Mouse (Mus musculus): ENCODE measurements around the gene Nt5c3b.
A peak's percentile ranks its signal among the peaks of the same experiment; 100 is the strongest.

Gene Nt5c3b

GRCm38 (mm10) chr11:100398517-100398916, 43.1 kb downstream of the Nt5c3b start:
- DNase-seq = no peak

- DNase-seq = peak; percentile 100
These were observed 43.8 kb downstream of the Nt5c3b start, which contains the start of gene Jup for GRCm38 (mm10) chr11:100397600-100398389. Gene Jup, minus strand, starts transcription at chr11:100397763.

- peak; percentile 82 for DNase-seq
These were observed 44.6 kb downstream of the Nt5c3b start for GRCm38 (mm10) chr11:100396886-100397599.

- peak; percentile 66 for DNase-seq
These were observed 45.6 kb downstream of the Nt5c3b start for GRCm38 (mm10) chr11:100395861-100396631.

- peak; percentile 90 for DNase-seq
These were observed 46.4 kb downstream of the Nt5c3b start for GRCm38 (mm10) chr11:100395200-100395599.

GRCm38 (mm10) chr11:100394353-100395074, 47.1 kb downstream of the Nt5c3b start:
- DNase-seq = no peak

- DNase-seq = no peak
These were observed 47.9 kb downstream of the Nt5c3b start for GRCm38 (mm10) chr11:100393733-100394132.

- no peak for DNase-seq
These were observed 48.6 kb downstream of the Nt5c3b start for GRCm38 (mm10) chr11:100392958-100393357.

GRCm38 (mm10) chr11:100391884-100392345, 49.7 kb downstream of the Nt5c3b start:
- DNase-seq = no peak

GRCm38 (mm10) chr11:100391081-100391883, 50.3 kb downstream of the Nt5c3b start:
- DNase-seq = peak; percentile 71

- peak; percentile 62 for DNase-seq
These were observed 51.6 kb downstream of the Nt5c3b start for GRCm38 (mm10) chr11:100389931-100390445.

- peak; percentile 88 for DNase-seq
These were observed 53.0 kb downstream of the Nt5c3b start for GRCm38 (mm10) chr11:100388588-100388987.

- DNase-seq = peak; percentile 63
These were observed 53.8 kb downstream of the Nt5c3b start for GRCm38 (mm10) chr11:100387589-100388375.

- no peak for DNase-seq
These were observed 54.5 kb downstream of the Nt5c3b start for GRCm38 (mm10) chr11:100387111-100387510.

- peak; percentile 64 for DNase-seq
These were observed 55.0 kb downstream of the Nt5c3b start for GRCm38 (mm10) chr11:100386586-100386985.

GRCm38 (mm10) chr11:100385016-100385415, 56.6 kb downstream of the Nt5c3b start:
- DNase-seq = no peak

- no peak for DNase-seq
These were observed 58.9 kb downstream of the Nt5c3b start for GRCm38 (mm10) chr11:100382682-100383081.

GRCm38 (mm10) chr11:100379311-100379710, 62.3 kb downstream of the Nt5c3b start:
- no peak for DNase-seq

- DNase-seq = no peak
These were observed 63.2 kb downstream of the Nt5c3b start for GRCm38 (mm10) chr11:100378446-100378845.

GRCm38 (mm10) chr11:100377989-100378388, 63.6 kb downstream of the Nt5c3b start:
- no peak for DNase-seq

Data from kidney, adult 18-20 months (tissue).